Mouse (Mus musculus) urinary bladder, postnatal 10 days (tissue): ENCODE results near the gene Prr5.
"Not testable (repeated sequence)": the region's sequence is repeated elsewhere in the genome, so short reads cannot be mapped to it uniquely, and the experiment has no call there.

Experiments used
- DNase-seq: peaks from one replicate; pipeline ENCODE4 v3.0.0; 2022; ENCODE audit warnings: low spot score

Gene Prr5

DNA sequence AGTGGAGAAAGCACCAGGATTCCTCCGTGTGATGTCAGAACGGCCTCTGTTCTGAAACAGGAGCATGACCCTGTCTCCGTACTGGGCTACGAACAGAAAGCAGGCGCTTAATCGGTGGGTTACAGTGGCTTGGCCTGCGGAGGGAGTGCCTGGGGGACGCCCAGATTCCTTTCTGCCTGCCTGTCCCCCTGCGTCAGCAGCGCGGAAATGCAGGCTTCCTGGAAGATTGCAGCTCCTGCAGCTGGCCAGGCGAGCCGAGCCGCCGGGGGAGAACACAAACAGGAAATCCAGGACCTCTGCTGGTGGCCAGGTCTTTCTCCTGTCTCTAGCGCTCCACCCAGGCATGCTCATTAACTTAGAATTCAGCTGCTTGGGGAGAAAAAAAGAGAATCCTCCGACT is 45.3 kb downstream of the Prr5 start:
- peak; percentile 41 for DNase-seq

GRCm38 (mm10) chr15:84715132-84715531 is 45.7 kb downstream of the Prr5 start:
- no peak for DNase-seq

- not testable (repeated sequence) for DNase-seq
Observed at GRCm38 (mm10) chr15:84717570-84718270, 48.3 kb downstream of the Prr5 start.

DNA sequence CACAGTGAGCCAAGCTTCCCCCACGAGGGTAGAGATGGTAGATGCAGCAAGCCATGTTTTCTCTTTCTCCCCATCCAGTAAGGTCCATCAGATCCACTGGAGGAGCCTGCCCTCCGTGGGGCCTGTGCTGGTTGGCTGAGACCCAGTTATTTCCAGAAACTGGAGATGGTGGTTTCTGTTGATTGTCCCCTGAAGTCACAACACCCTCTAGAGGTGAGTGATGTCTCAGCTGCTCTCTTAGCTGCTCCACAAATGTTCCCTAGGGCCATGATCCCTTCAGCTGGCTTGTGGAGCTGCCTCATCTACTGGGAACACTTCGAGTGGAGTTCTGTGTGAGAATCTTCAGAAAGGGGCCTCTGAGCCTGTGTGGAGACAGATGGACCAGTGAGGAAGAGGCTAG is 49.4 kb downstream of the Prr5 start:
- no peak for DNase-seq

DNA sequence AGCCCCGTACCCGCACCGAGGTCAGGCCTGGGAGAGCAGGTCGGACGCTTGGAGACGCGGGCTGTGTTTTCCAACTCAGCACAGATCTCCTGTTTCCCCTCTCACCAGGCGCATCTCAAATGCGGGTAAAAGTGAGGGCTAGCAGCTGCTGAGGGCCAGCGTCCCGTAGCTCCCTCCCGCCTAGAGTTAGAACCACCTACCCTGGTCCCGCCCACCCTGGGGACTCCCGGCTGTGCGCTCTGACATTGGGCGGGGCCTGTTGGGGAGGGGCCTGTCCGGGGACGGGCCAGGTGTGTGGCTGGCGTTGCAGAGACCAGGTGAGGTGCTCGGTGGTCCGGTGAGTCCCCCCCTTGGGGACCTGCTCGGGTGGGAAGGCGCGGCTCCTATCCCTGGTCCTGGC is 50.4 kb downstream of the Prr5 start, which contains the start of gene Arhgap8:
TSS of gene Arhgap8 (plus strand) at position 262 of the 400 bp plus-strand sequence.
- no peak for DNase-seq

- DNase-seq: no peak
Observed at GRCm38 (mm10) chr15:84720291-84721204, 51.1 kb downstream of the Prr5 start.

GRCm38 (mm10) chr15:84723656-84724055 is 54.2 kb downstream of the Prr5 start:
- not testable (repeated sequence) for DNase-seq

GRCm38 (mm10) chr15:84724199-84724598 is 54.8 kb downstream of the Prr5 start:
- DNase-seq: no peak

- no peak for DNase-seq
Observed at GRCm38 (mm10) chr15:84729685-84730084, 60.3 kb downstream of the Prr5 start.

DNA sequence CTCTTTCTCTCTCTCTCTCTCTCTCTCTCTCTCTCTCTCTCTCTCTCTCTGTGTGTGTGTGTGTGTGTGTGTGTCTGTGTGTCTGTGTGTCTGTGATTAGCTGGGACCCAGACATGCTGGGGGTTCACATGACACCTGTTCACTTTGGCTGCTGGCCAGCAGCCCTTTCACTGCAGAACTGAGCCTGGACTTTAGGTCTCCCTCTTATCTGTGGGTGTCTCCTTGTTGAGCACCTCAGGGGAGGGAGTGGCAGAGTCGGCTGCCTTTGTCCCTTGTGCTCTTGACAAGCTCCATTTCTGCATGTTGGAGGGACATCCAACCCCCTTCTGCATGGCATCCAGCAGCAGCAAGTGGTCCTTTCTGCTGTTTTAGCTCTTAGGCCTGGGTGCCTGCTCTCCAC is 61.5 kb downstream of the Prr5 start:
- no peak for DNase-seq

DNA sequence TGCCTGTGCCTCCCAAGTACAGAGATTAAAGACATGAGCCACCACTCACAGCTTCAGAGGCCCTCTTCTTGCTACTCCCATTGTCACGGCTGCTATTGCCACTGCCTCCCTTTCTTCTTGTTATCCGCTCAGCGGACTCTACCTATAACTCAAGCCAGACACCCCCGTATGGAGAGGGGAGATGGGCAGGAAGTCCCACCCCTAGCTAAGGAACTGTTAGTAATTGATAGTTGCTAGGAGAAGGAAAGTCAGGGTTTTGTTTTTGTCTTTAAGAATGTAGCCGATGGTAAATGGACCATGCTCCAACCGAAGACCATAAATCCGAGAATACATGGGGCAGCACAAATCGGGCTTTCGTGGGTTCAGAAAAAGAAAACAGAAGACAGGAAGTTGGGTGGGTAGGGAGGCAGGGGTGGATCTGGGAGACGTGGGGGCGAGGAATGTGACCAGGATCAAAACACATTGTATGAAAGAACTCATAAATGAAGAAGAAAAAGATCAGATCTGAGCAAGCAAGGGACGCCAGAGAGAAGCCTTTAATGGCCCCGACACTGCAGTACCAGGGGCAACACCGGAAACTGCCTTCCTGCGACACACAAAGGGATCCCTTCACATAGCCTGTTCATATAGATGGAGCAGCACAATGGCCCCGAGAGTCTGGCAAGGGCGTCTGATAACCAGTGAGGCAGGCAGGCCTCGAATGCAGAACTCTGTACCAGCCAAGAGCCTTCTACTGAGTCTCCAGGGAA is 62.4 kb downstream of the Prr5 start:
- DNase-seq: no peak

DNA sequence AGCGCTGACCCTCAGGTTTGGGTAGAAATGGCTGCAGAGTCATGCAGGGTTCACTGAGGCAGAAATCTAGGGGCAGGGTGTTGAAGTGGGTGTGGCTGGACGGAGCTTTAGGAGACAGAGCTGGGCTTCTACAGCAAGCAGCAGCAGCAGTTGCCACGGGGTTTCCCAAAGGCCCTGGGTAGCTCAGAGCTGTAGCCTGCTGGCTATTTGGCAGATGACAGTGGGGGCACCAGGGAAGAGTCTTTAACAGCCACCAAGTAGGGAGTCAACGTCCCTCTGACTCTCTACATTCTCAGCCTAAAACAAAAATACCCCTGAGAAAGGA is 63.0 kb downstream of the Prr5 start:
- DNase-seq: no peak

DNA sequence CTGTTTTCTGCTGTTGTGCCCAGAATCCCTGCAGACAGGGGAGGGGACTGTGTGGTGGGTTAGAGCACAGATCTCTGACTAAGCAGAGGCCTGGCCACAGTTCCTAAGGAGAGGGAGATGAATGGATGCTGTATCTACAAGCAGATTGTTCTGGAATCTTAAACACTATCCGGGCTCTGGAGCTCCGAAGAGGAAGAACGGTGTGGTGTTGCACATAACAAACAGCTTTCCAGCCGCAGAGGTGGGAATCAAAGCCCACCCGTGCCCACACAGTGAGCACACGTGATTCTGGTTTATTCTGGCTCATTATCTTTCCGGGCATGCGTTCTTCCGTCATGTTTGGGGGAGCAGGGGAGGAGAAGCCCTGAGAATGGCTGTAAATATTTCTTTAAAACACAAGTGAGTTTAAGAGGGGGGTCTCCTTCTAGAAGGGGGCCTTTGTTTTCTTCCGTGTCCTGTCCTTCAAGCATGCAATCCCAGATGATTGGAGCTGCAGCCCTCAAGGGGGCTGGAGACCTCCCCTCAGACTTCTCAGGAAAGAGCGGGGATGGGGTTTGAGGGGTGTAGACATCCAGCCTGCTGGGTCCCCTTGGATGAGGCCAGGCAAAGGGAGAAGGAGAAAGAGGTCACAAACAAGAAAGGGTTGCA is 67.0 kb downstream of the Prr5 start:
- DNase-seq: no peak

DNA sequence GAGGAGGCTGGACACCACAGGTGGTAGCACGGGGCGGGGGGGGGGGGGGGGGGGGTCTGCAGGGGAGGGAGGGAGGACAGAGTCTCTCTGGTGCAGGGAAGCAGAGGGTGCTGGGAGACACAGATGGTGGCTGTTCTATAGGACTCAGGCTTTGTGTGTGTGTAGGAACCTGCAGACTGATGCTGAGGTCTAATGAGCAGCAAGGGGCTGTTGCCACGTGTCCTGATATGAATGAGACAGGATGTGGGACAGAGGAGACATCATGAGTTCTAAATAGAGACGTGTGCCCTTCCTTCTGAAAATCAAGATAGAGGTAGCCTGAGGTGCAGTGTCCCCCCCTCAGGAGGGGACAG is 67.5 kb downstream of the Prr5 start:
- no peak for DNase-seq

DNA sequence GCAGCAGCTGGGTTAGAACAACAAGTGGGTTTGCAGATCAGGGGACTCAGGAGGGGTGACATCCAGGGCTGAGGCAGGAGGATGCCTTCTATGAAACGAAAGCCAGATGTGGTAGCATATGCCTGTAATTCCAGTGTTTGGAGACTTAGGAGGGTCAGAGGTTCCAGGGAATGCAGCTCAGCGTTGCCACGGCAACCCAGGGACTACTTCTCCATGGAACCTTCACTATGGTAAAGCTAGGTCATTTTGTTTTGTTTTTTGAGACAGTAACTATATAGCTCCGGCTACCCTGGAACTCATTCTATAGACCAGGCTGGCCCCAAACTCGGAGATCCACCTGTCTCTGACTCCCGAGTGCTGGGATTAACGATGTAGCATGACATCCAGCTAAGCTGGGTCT is 68.8 kb downstream of the Prr5 start:
- DNase-seq: no peak

GRCm38 (mm10) chr15:84741573-84741972 is 72.2 kb downstream of the Prr5 start:
- DNase-seq: no peak

DNA sequence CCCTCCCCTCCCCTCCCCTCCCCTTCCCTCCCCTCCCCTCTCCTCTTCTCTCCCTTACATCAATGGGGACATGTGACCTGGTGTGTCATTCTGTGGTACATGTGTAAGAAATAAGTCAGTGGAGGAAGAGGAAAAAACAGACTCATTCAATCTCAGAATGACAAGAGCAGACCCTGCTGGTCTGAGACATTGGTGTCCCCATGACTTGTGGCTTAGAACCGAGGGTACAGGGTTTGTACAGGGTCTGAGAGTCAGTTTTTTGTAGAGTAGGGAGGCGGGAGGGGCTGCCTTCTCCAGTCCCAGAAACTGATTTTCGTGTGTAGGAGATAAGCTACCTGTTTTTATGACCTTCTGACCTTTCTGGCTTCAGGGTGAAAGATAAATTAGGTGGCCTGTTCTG is 73.9 kb downstream of the Prr5 start:
- no peak for DNase-seq

DNA sequence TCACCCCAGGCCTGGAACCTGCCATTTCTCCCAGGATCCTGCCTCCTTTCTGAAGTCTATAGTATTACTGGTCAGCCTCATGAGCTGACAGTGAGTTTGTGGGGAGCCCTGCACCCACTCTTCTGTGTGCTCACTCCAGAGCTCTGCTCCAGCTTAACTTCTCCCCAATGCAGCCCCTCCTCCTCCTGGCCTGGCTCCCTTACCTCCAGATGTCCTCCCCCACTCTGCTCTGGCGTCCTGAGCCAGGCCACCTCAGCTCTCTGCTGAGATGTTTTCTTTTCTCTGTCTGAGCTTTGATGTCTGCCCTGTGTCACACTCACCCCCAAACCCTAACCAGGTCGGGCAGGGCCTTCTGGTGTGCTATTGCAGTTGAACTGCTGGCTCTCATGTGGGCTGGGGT is 74.9 kb downstream of the Prr5 start:
- no peak for DNase-seq

DNA sequence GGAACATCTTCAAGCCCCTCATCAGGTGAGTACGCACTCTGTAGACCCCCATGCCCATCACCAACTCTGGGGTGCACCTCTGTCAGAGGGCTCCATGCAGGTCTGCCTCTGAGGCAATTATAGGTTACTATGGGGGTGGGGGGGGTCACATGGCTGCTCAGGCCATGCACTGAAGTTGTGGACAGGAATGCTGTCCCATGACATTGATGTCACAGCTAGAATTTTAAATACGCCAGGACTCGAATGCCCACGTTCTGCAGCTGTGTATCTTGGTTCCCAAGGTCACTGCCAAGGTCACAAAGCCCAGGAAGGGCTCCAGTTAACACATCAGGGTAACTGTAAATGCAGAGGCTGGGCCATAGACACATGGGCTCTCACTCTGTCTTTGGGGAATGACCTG is 76.4 kb downstream of the Prr5 start:
- no peak for DNase-seq
